Mouse (Mus musculus): ENCODE measurements around the gene Gm5751. TPM values are rescaled to one million over a fixed set of nuclear protein-coding genes. Genes with fewer than 3 reads are reported as not detected.

Gene Gm5751
- polyA plus RNA-seq, 1 experiment from 2014 or later, result not detected

GRCm38 (mm10) chrX:8921813-8922607 lies 48.0 kb downstream of the Gm5751 start:
- no peaks in the 10 kb centered on the region for H3K9me3 ChIP-seq
- no peaks in the 10 kb centered on the region for H3K27me3 ChIP-seq (replicated peaks)
- no peak overlapping the region for H3K27ac ChIP-seq
- H3K9ac ChIP-seq, result no peak overlapping the region
- no peaks in the 10 kb centered on the region for H3K36me3 ChIP-seq
- no peak overlapping the region for H3K4me2 ChIP-seq (replicated peaks)
- H3K4me3 ChIP-seq, result no peak overlapping the region
- 57% methylated on average over 9 of the region's 9 CpGs for whole genome bisulfite sequencing
- H3K4me1 ChIP-seq, result no peaks in the 10 kb centered on the region
- no peak for ATAC-seq (ENCODE audit: low FRiP score, low read depth)

- no peak overlapping the region for H3K4me2 ChIP-seq (replicated peaks)
- no peaks in the 10 kb centered on the region for H3K4me1 ChIP-seq
- no peak overlapping the region for H3K9ac ChIP-seq
- no peaks in the 10 kb centered on the region for H3K9me3 ChIP-seq
- no peak overlapping the region for H3K27ac ChIP-seq
- no peaks in the 10 kb centered on the region for H3K27me3 ChIP-seq (replicated peaks)
- H3K4me3 ChIP-seq, result no peak overlapping the region
- 28% methylated on average over 4 of the region's 4 CpGs for WGBS
- 0 out of 2 replicates have a peak, but pooled peaks have one; percentile 44 for ATAC-seq (ENCODE audit: low FRiP score, low read depth)
- H3K36me3 ChIP-seq, result no peaks in the 10 kb centered on the region
These were observed 53.3 kb downstream of the Gm5751 start for GRCm38 (mm10) chrX:8927308-8927707.

Other genes starting within 250 kb of the Gm5751 start
- gene Ssxb8, start 183.4 kb upstream of the Gm5751 start, polyA plus RNA-seq (2016; fragmentation: Nextera tagmentation; extraction: Ambion mirVana), result not detected in 2 replicates
- not detected in 2 replicates for gene Ssx9, start 125.8 kb upstream of the Gm5751 start, polyA plus RNA-seq (2016; fragmentation: Nextera tagmentation; extraction: Ambion mirVana)
- gene Ssxb5, start 70.6 kb upstream of the Gm5751 start, polyA plus RNA-seq (2016; fragmentation: Nextera tagmentation; extraction: Ambion mirVana), result not detected in 2 replicates
- not detected in 2 replicates for gene Gm6592, start 30.3 kb upstream of the Gm5751 start, polyA plus RNA-seq (2016; fragmentation: Nextera tagmentation; extraction: Ambion mirVana)
- 15.5 and 17.8 TPM in 2 replicates for gene B630019K06Rik, start 18.1 kb downstream of the Gm5751 start, polyA plus RNA-seq (2016; fragmentation: Nextera tagmentation; extraction: Ambion mirVana)
- gene Fthl17b, start 88.7 kb downstream of the Gm5751 start, polyA plus RNA-seq (2016; fragmentation: Nextera tagmentation; extraction: Ambion mirVana), result not detected in 2 replicates
- not detected in 2 replicates for gene Fthl17c, start 102.3 kb downstream of the Gm5751 start, polyA plus RNA-seq (2016; fragmentation: Nextera tagmentation; extraction: Ambion mirVana)
- not detected in 2 replicates for gene Fthl17d, start 112.5 kb downstream of the Gm5751 start, polyA plus RNA-seq (2016; fragmentation: Nextera tagmentation; extraction: Ambion mirVana)
- gene Fthl17e, start 159.2 kb downstream of the Gm5751 start, polyA plus RNA-seq (2016; fragmentation: Nextera tagmentation; extraction: Ambion mirVana), result not detected in 2 replicates
- gene Fthl17f, start 188.8 kb downstream of the Gm5751 start, polyA plus RNA-seq (2016; fragmentation: Nextera tagmentation; extraction: Ambion mirVana), result not detected in 2 replicates
- gene 4930402K13Rik, start 230.3 kb downstream of the Gm5751 start, polyA plus RNA-seq (2016; fragmentation: Nextera tagmentation; extraction: Ambion mirVana), result not detected in 2 replicates

All from neural tube, embryonic 12.5 days (tissue).